8 mouse cellular contexts compared by ENCODE assay signal in the genomic region with DNA sequence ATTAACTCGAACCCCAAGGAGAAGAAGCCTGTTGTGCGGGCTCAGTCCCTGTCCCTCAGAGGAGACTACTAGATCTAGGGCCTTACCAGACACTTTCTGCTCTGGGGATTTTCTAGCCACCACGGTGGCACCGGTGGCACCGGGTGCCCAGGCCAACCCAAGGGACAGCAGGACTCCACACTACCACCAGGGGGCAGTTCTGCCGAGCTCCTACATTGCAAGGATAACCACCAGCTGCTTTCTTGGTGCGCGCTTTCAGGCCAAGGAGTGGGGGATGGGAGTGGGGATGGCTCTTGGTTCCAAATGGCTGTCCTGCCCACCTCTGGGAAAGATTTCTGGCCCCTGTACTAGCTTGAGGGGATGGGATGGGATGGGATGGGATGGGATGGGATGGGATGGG. TPM values are rescaled to one million over a fixed set of nuclear protein-coding genes. Genes with fewer than 3 reads are reported as not detected.
DNase-seq lines count a peak whose midpoint lies in the region; ATAC-seq and TF ChIP-seq lines count a peak whose summit lies in the region.

No protein-coding gene starts in this region.

- DNase-seq in hindbrain, embryonic 11.5 days (ENCODE audit: low spot score): peak; percentile 68
- peak; percentile 34 for DNase-seq in 3134 (ENCODE audit: extremely low read depth, insufficient read length, low spot score)
- DNase-seq in kidney, postnatal 0 days (ENCODE audit: low spot score): no peak
- peak; percentile 37 for DNase-seq in splenic B cell, adult 2 months (ENCODE audit: low read depth, low spot score)
- no peak for DNase-seq in layer of hippocampus, adult 11-12 months (ENCODE audit: low spot score)
- no peak for DNase-seq in left cerebral cortex, postnatal 25 days (ENCODE audit: low spot score in 2 of 2)

- no peaks in the 10 kb centered on the region for H3K9me3 ChIP-seq in hindbrain, embryonic 11.5 days (ENCODE audit: control insufficient read depth, low read length)
- H3K9me3 ChIP-seq in hindbrain, embryonic 12.5 days (replicated peaks): no peaks in the 10 kb centered on the region
- H3K9me3 ChIP-seq in ES-Bruce4 (replicated peaks; ENCODE audit: control insufficient read depth, insufficient read depth, low read length, poor library complexity, severe bottlenecking): no peaks in the 10 kb centered on the region; the same call in 1 of the 2 replicates
- H3K9me3 ChIP-seq in kidney, postnatal 0 days (replicated peaks; ENCODE audit: low read length): no peaks in the 10 kb centered on the region

- peaks cover 55% of the 10 kb centered on the region for H3K27me3 ChIP-seq in hindbrain, embryonic 11.5 days (ENCODE audit: control insufficient read depth, insufficient read depth, low read length)
- H3K27me3 ChIP-seq in hindbrain, embryonic 12.5 days: peaks cover 71% of the 10 kb centered on the region
- H3K27me3 ChIP-seq in ES-Bruce4 (ENCODE audit: control insufficient read depth, insufficient read depth, low read length, poor library complexity, severe bottlenecking): peaks cover 39% of the 10 kb centered on the region
- peaks cover 58% of the 10 kb centered on the region for H3K27me3 ChIP-seq in kidney, postnatal 0 days (ENCODE audit: insufficient read depth, low read length)
- peaks cover 5% of the 10 kb centered on the region for H3K27me3 ChIP-seq in splenic B cell, adult 2 months (ENCODE audit: control insufficient read depth, insufficient read depth, low read length, poor library complexity, severe bottlenecking)

- H3K36me3 ChIP-seq in hindbrain, embryonic 11.5 days (ENCODE audit: control insufficient read depth, insufficient read depth, low read length): no peaks in the 10 kb centered on the region
- no peaks in the 10 kb centered on the region for H3K36me3 ChIP-seq in hindbrain, embryonic 12.5 days
- no peaks in the 10 kb centered on the region for H3K36me3 ChIP-seq in ES-Bruce4 (ENCODE audit: control insufficient read depth, insufficient read depth, low read length, poor library complexity, severe bottlenecking)
- H3K36me3 ChIP-seq in kidney, postnatal 0 days (ENCODE audit: insufficient read depth, low read length): no peaks in the 10 kb centered on the region
- no peaks in the 10 kb centered on the region for H3K36me3 ChIP-seq in splenic B cell, adult 2 months (ENCODE audit: control insufficient read depth, insufficient read depth, low read length, poor library complexity, severe bottlenecking)

- peak; percentile 63 for TF ChIP-seq CTCF in ES-Bruce4 (IDR thresholded peaks at IDR 0.05; ENCODE audit: low read depth, low read length)
- peak; percentile 74 for TF ChIP-seq CTCF in kidney, postnatal 0 days (IDR thresholded peaks at IDR 0.05; ENCODE audit: low read depth)

- TF ChIP-seq POLR2A in ES-Bruce4 (IDR thresholded peaks at IDR 0.05; ENCODE audit: insufficient read depth, low read length): no peak

- H3K27ac ChIP-seq in hindbrain, embryonic 11.5 days (ENCODE audit: low read depth, low read length): no peak overlapping the region
- no peak overlapping the region for H3K27ac ChIP-seq in hindbrain, embryonic 12.5 days
- H3K27ac ChIP-seq in ES-Bruce4 (ENCODE audit: insufficient read depth, low read length): no peak overlapping the region
- H3K27ac ChIP-seq in kidney, postnatal 0 days: no peak overlapping the region

- 4% methylated on average over 8 of the region's 8 CpGs for WGBS in hindbrain, embryonic 11.5 days
- 7% methylated on average over 8 of the region's 8 CpGs for WGBS in hindbrain, embryonic 12.5 days
- WGBS in kidney, postnatal 0 days: 21% methylated on average over 8 of the region's 8 CpGs

- intact Hi-C loops in left cerebral cortex, postnatal 25 days (cut with DNase I): loop anchor here (5.0 kb wide), 1 partner anchor 236 kb away; no protein-coding TSS in a partner anchor

- no peak for ATAC-seq in hindbrain, embryonic 11.5 days (ENCODE audit: low FRiP score)
- ATAC-seq in hindbrain, embryonic 12.5 days (ENCODE audit: low FRiP score): no peak
- no peak for ATAC-seq in kidney, postnatal 0 days (replicated peaks; ENCODE audit: low FRiP score, low read depth)

- peaks cover 12% of the 10 kb centered on the region for H3K4me1 ChIP-seq in hindbrain, embryonic 11.5 days (replicated peaks; ENCODE audit: control insufficient read depth, insufficient read depth, low read length)
- H3K4me1 ChIP-seq in hindbrain, embryonic 12.5 days: peaks cover 22% of the 10 kb centered on the region
- no peaks in the 10 kb centered on the region for H3K4me1 ChIP-seq in ES-Bruce4 (ENCODE audit: control insufficient read depth, insufficient read depth, low read length)
- H3K4me1 ChIP-seq in kidney, postnatal 0 days (replicated peaks; ENCODE audit: insufficient read depth, low read length): peaks cover 14% of the 10 kb centered on the region; the same call in 1 of the 2 replicates

- H3K9ac ChIP-seq in hindbrain, embryonic 11.5 days (ENCODE audit: low read depth, low read length): no peak overlapping the region
- no peak overlapping the region for H3K9ac ChIP-seq in hindbrain, embryonic 12.5 days
- H3K9ac ChIP-seq in ES-Bruce4 (ENCODE audit: low read depth, poor library complexity, severe bottlenecking): no peak overlapping the region
- H3K9ac ChIP-seq in kidney, postnatal 0 days (ENCODE audit: low read depth, low read length): no peak overlapping the region

- H3K4me2 ChIP-seq in hindbrain, embryonic 11.5 days (replicated peaks; ENCODE audit: low read depth, low read length): no peak overlapping the region
- no peak overlapping the region for H3K4me2 ChIP-seq in hindbrain, embryonic 12.5 days (replicated peaks)
- H3K4me2 ChIP-seq in kidney, postnatal 0 days (ENCODE audit: low read length): no peak overlapping the region

- H3K4me3 ChIP-seq in hindbrain, embryonic 11.5 days (ENCODE audit: low read depth, low read length): no peak overlapping the region
- no peak overlapping the region for H3K4me3 ChIP-seq in hindbrain, embryonic 12.5 days
- no peak overlapping the region for H3K4me3 ChIP-seq in ES-Bruce4 (ENCODE audit: low read depth, low read length)
- H3K4me3 ChIP-seq in kidney, postnatal 0 days (replicated peaks; ENCODE audit: low read depth, low read length): no peak overlapping the region

- TF ChIP-seq EP300 in ES-Bruce4 (IDR thresholded peaks at IDR 0.05; ENCODE audit: insufficient read depth, low read depth, low read length): no peak

RNA-seq across cellular contexts. Expression of a gene that starts 2.5 kb away (rescaled TPM):
- 4.6 and 5.0 TPM in 2 replicates for polyA plus RNA-seq in hindbrain, embryonic 11.5 days (2014; fragmentation: Nextera tagmentation; extraction: Ambion mirVana)
- polyA plus RNA-seq in hindbrain, embryonic 12.5 days (2016; fragmentation: Nextera tagmentation; extraction: Ambion mirVana): 7.0 and 9.2 TPM in 2 replicates
- polyA plus RNA-seq in ES-Bruce4 (2011; ENCODE audit: insufficient read depth, insufficient read length, low read depth, missing spikeins): not detected in 2 replicates
- polyA plus RNA-seq in kidney, postnatal 0 days (2015; fragmentation: Nextera tagmentation; extraction: Ambion mirVana): 2.4 and 3.4 TPM in 2 replicates
- total RNA-seq in left cerebral cortex, postnatal 25 days (2021): 1 to 10 TPM in 1 of 2 experiments, under 1 TPM in 1; 0.92 to 1.6 TPM

RNA-seq across cellular contexts. Expression of a gene that starts 34.7 kb away (rescaled TPM):
- 784 and 800 TPM in 2 replicates for polyA plus RNA-seq in hindbrain, embryonic 11.5 days (2014; fragmentation: Nextera tagmentation; extraction: Ambion mirVana)
- polyA plus RNA-seq in hindbrain, embryonic 12.5 days (2016; fragmentation: Nextera tagmentation; extraction: Ambion mirVana): 631 and 677 TPM in 2 replicates
- polyA plus RNA-seq in ES-Bruce4 (2011; ENCODE audit: insufficient read depth, insufficient read length, low read depth, missing spikeins): 1,083 and 1,169 TPM in 2 replicates
- 766 and 788 TPM in 2 replicates for polyA plus RNA-seq in kidney, postnatal 0 days (2015; fragmentation: Nextera tagmentation; extraction: Ambion mirVana)
- total RNA-seq in left cerebral cortex, postnatal 25 days (2021): 100 to 1,000 TPM; 173 TPM

Comparison
In these comparisons a context has a peak if more than half of its experiments do, and no peak if none do; other contexts are left out.
1. DNase-seq: peak in hindbrain, embryonic 11.5 days (single experiment), 3134 (single experiment) and splenic B cell, adult 2 months (single experiment); none in kidney, postnatal 0 days (single experiment), layer of hippocampus, adult 11-12 months (single experiment) and left cerebral cortex, postnatal 25 days (0 of 2).